Mouse (Mus musculus) testis, adult 2 months (tissue): ENCODE data around the gene Olfr1042. TPM values are rescaled to one million over a fixed set of nuclear protein-coding genes. Genes with fewer than 3 reads are reported as not detected.

Experiments used
- H3K27ac ChIP-seq: fragments of 200-500 bp; 2 replicates; pipeline ENCODE4 v1.5.1; 2012; ENCODE audit warnings: low read depth, low read length; ENCODE audit not compliant: control insufficient read depth, insufficient read depth
- H3K27me3 ChIP-seq: fragments of 200-500 bp; 2 replicates; pipeline ENCODE4 v1.6.1; 2012; ENCODE audit warnings: mild to moderate bottlenecking, low read length, moderate library complexity; ENCODE audit not compliant: control insufficient read depth, insufficient read depth
- H3K36me3 ChIP-seq: fragments of 200-500 bp; 2 replicates; pipeline ENCODE4 v1.6.1; 2012; ENCODE audit warnings: mild to moderate bottlenecking, low read length; ENCODE audit not compliant: control insufficient read depth, insufficient read depth
- H3K4me1 ChIP-seq: fragments of 200-500 bp; 2 replicates; pipeline ENCODE4 v1.6.1; 2012; ENCODE audit warnings: low read length; ENCODE audit not compliant: control insufficient read depth, insufficient read depth
- H3K4me3 ChIP-seq: fragments of 200-500 bp; 2 replicates; pipeline ENCODE4 v1.5.1; 2012; ENCODE audit warnings: low read depth, mild to moderate bottlenecking, low read length, moderate library complexity, mixed read lengths; ENCODE audit not compliant: control insufficient read depth
- CTCF ChIP-seq: fragments of 200-500 bp; IDR thresholded peaks from 2 replicates; pipeline ENCODE4 v1.5.1; 2012; ENCODE audit warnings: low read depth, mild to moderate bottlenecking, inconsistent platforms, low read length, moderate library complexity; ENCODE audit not compliant: control insufficient read depth, insufficient read depth, insufficient replicate concordance
- POLR2A ChIP-seq: fragments of 200-500 bp; IDR thresholded peaks from 2 replicates; pipeline ENCODE4 v1.6.1; 2012; ENCODE audit warnings: low read depth, mild to moderate bottlenecking, inconsistent platforms, low read length, moderate library complexity; ENCODE audit not compliant: control insufficient read depth
- polyA plus RNA-seq: library from polyadenylated mRNA; depleted of rRNA; stranded (reverse); fragments of >200 nt; gene quantifications from 2 replicates; pipeline ENCODE4 v1.2.3, GENCODE M21; 2012; rRNA removed

Olfr1042 gene
- polyA plus RNA-seq, 1 experiment = not detected

DNA sequence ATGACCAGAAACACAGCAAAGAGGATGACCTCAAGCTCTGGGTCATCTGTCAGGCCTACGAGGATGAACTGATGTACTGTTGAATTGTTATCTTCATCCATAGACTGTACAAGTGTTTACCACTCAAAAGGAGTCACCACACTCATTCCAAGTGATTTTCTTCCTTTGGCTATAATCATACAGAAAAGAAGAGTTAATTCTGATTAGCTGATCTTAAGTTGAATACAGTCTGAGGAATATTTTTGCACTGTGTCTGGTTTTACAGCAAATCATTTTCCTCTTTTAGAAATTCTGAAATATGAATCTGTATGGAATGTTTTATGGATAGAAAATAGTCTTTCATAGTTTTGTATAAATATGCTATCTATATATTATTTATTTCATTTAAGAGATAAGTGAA, 15.0 kb downstream of the Olfr1042 start, which contains the start of gene Olfr1040:
Gene Olfr1040, minus strand, starts transcription at position 101 of the 400 bp plus-strand sequence.
- H3K27ac ChIP-seq = no peak within 1 kb of the TSS
- no peaks in the 10 kb centered on the region for H3K36me3 ChIP-seq
- H3K27me3 ChIP-seq = no peaks in the 10 kb centered on the region
- no peaks in the 10 kb centered on the region for H3K4me1 ChIP-seq
- TF ChIP-seq CTCF (no peak), POLR2A (no peak)
- no peak within 1 kb of the TSS for H3K4me3 ChIP-seq

GRCm38 (mm10) chr2:86135828-86136227, 25.8 kb downstream of the Olfr1042 start, which contains the start of gene Olfr1039:
Gene Olfr1039, minus strand, starts transcription at chr2:86135928.
- Histone ChIP-seq H3K36me3 (no peaks in the 10 kb centered on the region), H3K4me3 (no peak within 1 kb of the TSS), H3K4me1 (no peaks in the 10 kb centered on the region), H3K27ac (no peak within 1 kb of the TSS), H3K27me3 (no peaks in the 10 kb centered on the region)
- TF ChIP-seq POLR2A = no peak
- TF ChIP-seq CTCF = no peak

Other genes starting within 250 kb of the Olfr1042 start
- gene Olfr1025-ps1, start 246.6 kb downstream of the Olfr1042 start, polyA plus RNA-seq = not detected in 2 replicates
- not detected in 2 replicates for gene Olfr1026, start 240.3 kb downstream of the Olfr1042 start, polyA plus RNA-seq
- not detected in 2 replicates for gene Olfr1028, start 211.4 kb downstream of the Olfr1042 start, polyA plus RNA-seq
- 0.02 and 0.31 TPM in 2 replicates for gene Olfr1029, start 187.9 kb downstream of the Olfr1042 start, polyA plus RNA-seq
- gene Olfr1030, start 182.6 kb downstream of the Olfr1042 start, polyA plus RNA-seq = not detected in 2 replicates
- gene Olfr1031, start 171.5 kb downstream of the Olfr1042 start, polyA plus RNA-seq = not detected in 2 replicates
- not detected in 2 replicates for gene Olfr1032, start 156.3 kb downstream of the Olfr1042 start, polyA plus RNA-seq
- gene Olfr1033, start 141.2 kb downstream of the Olfr1042 start, polyA plus RNA-seq = 0.35 and 1.1 TPM in 2 replicates
- gene Olfr1034, start 116.0 kb downstream of the Olfr1042 start, polyA plus RNA-seq = not detected in 2 replicates
- not detected in 2 replicates for gene Olfr1036, start 87.8 kb downstream of the Olfr1042 start, polyA plus RNA-seq
- not detected in 2 replicates for gene Olfr1037, start 74.5 kb downstream of the Olfr1042 start, polyA plus RNA-seq
- not detected in 2 replicates for gene Olfr1039, start 25.9 kb downstream of the Olfr1042 start, polyA plus RNA-seq
- gene Olfr1040, start 15.1 kb downstream of the Olfr1042 start, polyA plus RNA-seq = not detected in 2 replicates
- not detected in 2 replicates for gene Olfr1043, start 5.7 kb upstream of the Olfr1042 start, polyA plus RNA-seq
- gene Olfr1044, start 16.0 kb upstream of the Olfr1042 start, polyA plus RNA-seq = not detected in 2 replicates
- gene Olfr52, start 23.8 kb upstream of the Olfr1042 start, polyA plus RNA-seq = not detected in 2 replicates
- gene Olfr1045, start 41.2 kb upstream of the Olfr1042 start, polyA plus RNA-seq = not detected in 2 replicates
- not detected in 2 replicates for gene Olfr1046, start 57.5 kb upstream of the Olfr1042 start, polyA plus RNA-seq
- gene Olfr1047, start 69.6 kb upstream of the Olfr1042 start, polyA plus RNA-seq = not detected in 2 replicates
- not detected in 2 replicates for gene Olfr1048, start 78.5 kb upstream of the Olfr1042 start, polyA plus RNA-seq
- gene Olfr1049, start 96.5 kb upstream of the Olfr1042 start, polyA plus RNA-seq = not detected in 2 replicates
- not detected in 2 replicates for gene Olfr1051, start 117.2 kb upstream of the Olfr1042 start, polyA plus RNA-seq
- gene Olfr1052, start 130.6 kb upstream of the Olfr1042 start, polyA plus RNA-seq = not detected in 2 replicates
- gene Olfr1053, start 153.4 kb upstream of the Olfr1042 start, polyA plus RNA-seq = not detected in 2 replicates
- not detected in 2 replicates for gene Olfr1054, start 173.6 kb upstream of the Olfr1042 start, polyA plus RNA-seq
- not detected in 2 replicates for gene Olfr1055, start 188.4 kb upstream of the Olfr1042 start, polyA plus RNA-seq
- gene Olfr1056, start 200.6 kb upstream of the Olfr1042 start, polyA plus RNA-seq = not detected in 2 replicates
- not detected in 2 replicates for gene Olfr1057, start 216.6 kb upstream of the Olfr1042 start, polyA plus RNA-seq
- not detected in 2 replicates for gene Olfr1058, start 226.7 kb upstream of the Olfr1042 start, polyA plus RNA-seq